Mouse (Mus musculus): Measurements from ENCODE around the gene Krtap3-1.

GRCm38 (mm10) chr11:99539721-99540120, 26.7 kb downstream of the Krtap3-1 start:
- TF ChIP-seq CTCF (IDR thresholded peaks at IDR 0.05; ENCODE audit: low read depth) (no peak), EP300 (IDR thresholded peaks at IDR 0.05; ENCODE audit: low read depth) (no peak)

Measured in heart, postnatal 0 days (tissue).